Mouse (Mus musculus) urinary bladder, adult 2 months (tissue): Measurements from ENCODE around the gene 1500015O10Rik. TPM values are rescaled to one million over a fixed set of nuclear protein-coding genes. Genes with fewer than 3 reads are reported as not detected.

Experiments used
- DNase-seq: peaks from one replicate; pipeline ENCODE4 v3.0.0; 2022; ENCODE audit warnings: low spot score
- polyA plus RNA-seq: library from polyadenylated mRNA; depleted of rRNA; stranded (reverse); fragments of >200 nt; gene quantifications from 2 replicates; pipeline ENCODE4 v1.2.3, GENCODE M21; 2012; rRNA removed

1500015O10Rik gene
- polyA plus RNA-seq, 1 experiment = 4.7 TPM

GRCm38 (mm10) chr1:43774126-43774525, 43.7 kb downstream of the 1500015O10Rik start:
- DNase-seq = no peak

- DNase-seq = no peak
These were observed 45.7 kb downstream of the 1500015O10Rik start for GRCm38 (mm10) chr1:43776106-43776505.

GRCm38 (mm10) chr1:43781195-43781594, 50.8 kb downstream of the 1500015O10Rik start:
- no peak for DNase-seq

- DNase-seq = no peak
These were observed 51.3 kb downstream of the 1500015O10Rik start for GRCm38 (mm10) chr1:43781672-43782071.

- DNase-seq = no peak
These were observed 52.3 kb downstream of the 1500015O10Rik start for GRCm38 (mm10) chr1:43782680-43783079.

GRCm38 (mm10) chr1:43783186-43783585, 52.8 kb downstream of the 1500015O10Rik start:
- DNase-seq = no peak

- DNase-seq = no peak
These were observed 54.9 kb downstream of the 1500015O10Rik start for GRCm38 (mm10) chr1:43785316-43785715.

GRCm38 (mm10) chr1:43786711-43787110, 56.3 kb downstream of the 1500015O10Rik start:
- no peak for DNase-seq

- no peak for DNase-seq
These were observed 59.4 kb downstream of the 1500015O10Rik start for GRCm38 (mm10) chr1:43789765-43790164.

Other genes with a start within 250 kb of the 1500015O10Rik start
- gene Uxs1, start 97.2 kb downstream of the 1500015O10Rik start, polyA plus RNA-seq = 59.8 and 62.9 TPM in 2 replicates
- gene Tpp2, start 203.0 kb downstream of the 1500015O10Rik start, polyA plus RNA-seq = 22.8 and 22.9 TPM in 2 replicates